Mouse (Mus musculus): ENCODE measurements at regions not wholly inside any gene's neighbourhood (a gene's known extent, or its start where the extent isn't known, plus 50 kb on each side); places are given as distances from the start of the nearest gene placed in this dataset.

GRCm38 (mm10) chr12:97218445-97218844 is 1040.8 kb downstream of the Galc start:
- Histone ChIP-seq H3K4me2 (no peak overlapping the region), H3K27ac (replicated peaks) (no peak overlapping the region), H3K4me3 (replicated peaks) (no peak overlapping the region), H3K9ac (no peak overlapping the region), H3K27me3 (no peaks in the 10 kb centered on the region), H3K4me1 (replicated peaks) (no peaks in the 10 kb centered on the region), H3K36me3 (replicated peaks) (no peaks in the 10 kb centered on the region), H3K9me3 (replicated peaks) (no peaks in the 10 kb centered on the region)
- ATAC-seq (ENCODE audit: insufficient read depth), result no peak
- 66% methylated on average over 2 of the region's 2 CpGs for WGBS (ENCODE audit: insufficient replicate concordance)

- H3K9me3 ChIP-seq (replicated peaks), result no peaks in the 10 kb centered on the region
- WGBS (ENCODE audit: insufficient replicate concordance), result 61% methylated on average over 7 of the region's 7 CpGs
- no peak for ATAC-seq (ENCODE audit: insufficient read depth)
Measured at GRCm38 (mm10) chr12:97217608-97218007, 1041.7 kb downstream of the Galc start.

GRCm38 (mm10) chr12:97203636-97204389 is 1055.4 kb downstream of the Galc start:
- Histone ChIP-seq H3K9me3 (replicated peaks) (no peaks in the 10 kb centered on the region), H3K36me3 (replicated peaks) (no peaks in the 10 kb centered on the region), H3K4me3 (replicated peaks) (no peak overlapping the region), H3K27me3 (no peaks in the 10 kb centered on the region), H3K4me1 (replicated peaks) (no peaks in the 10 kb centered on the region), H3K27ac (replicated peaks) (no peak overlapping the region), H3K9ac (no peak overlapping the region), H3K4me2 (no peak overlapping the region)
- no peak for ATAC-seq (ENCODE audit: insufficient read depth)
- WGBS (ENCODE audit: insufficient replicate concordance), result 60% methylated on average over 3 of the region's 3 CpGs

More at GRCm38 (mm10) chr12:97217608-97218007, 1041.7 kb downstream of the Galc start:
- Histone ChIP-seq H3K9ac (no peak overlapping the region), H3K36me3 (replicated peaks) (no peaks in the 10 kb centered on the region), H3K4me1 (replicated peaks) (no peaks in the 10 kb centered on the region), H3K27ac (replicated peaks) (no peak overlapping the region), H3K27me3 (no peaks in the 10 kb centered on the region), H3K4me3 (replicated peaks) (no peak overlapping the region), H3K4me2 (no peak overlapping the region)

DNA sequence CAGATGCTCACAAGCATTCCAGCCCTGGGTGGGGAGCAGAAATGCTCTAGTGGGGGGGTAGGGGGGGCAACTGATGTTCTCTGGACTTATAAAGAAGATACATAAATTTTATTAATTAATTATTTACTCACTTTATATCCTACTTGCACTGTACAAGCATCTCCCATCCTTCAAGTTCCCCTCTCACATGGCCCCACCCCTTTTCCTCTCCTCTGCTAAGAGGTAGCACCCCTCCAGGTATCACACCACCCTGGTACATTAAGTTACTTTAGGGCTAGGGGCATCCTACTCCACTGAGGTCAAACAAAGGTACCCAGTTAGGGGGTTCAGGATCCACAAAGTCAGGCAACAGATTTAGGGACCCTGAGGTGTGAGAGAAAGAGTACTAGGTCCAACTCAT is 1097.4 kb downstream of the Galc start:
- no peaks in the 10 kb centered on the region for H3K27me3 ChIP-seq

GRCm38 (mm10) chr12:97161429-97161828 is 1097.8 kb downstream of the Galc start:
- no peak overlapping the region for H3K27ac ChIP-seq (replicated peaks)
- no peak overlapping the region for H3K4me2 ChIP-seq
- H3K9me3 ChIP-seq (replicated peaks), result no peaks in the 10 kb centered on the region
- H3K4me1 ChIP-seq (replicated peaks), result no peaks in the 10 kb centered on the region
- H3K27me3 ChIP-seq, result no peaks in the 10 kb centered on the region
- no peak overlapping the region for H3K4me3 ChIP-seq (replicated peaks)
- ATAC-seq (ENCODE audit: insufficient read depth), result no peak
- H3K9ac ChIP-seq, result no peak overlapping the region
- H3K36me3 ChIP-seq (replicated peaks), result no peaks in the 10 kb centered on the region
- 72% methylated on average over 9 of the region's 9 CpGs for WGBS (ENCODE audit: insufficient replicate concordance)

More for the DNA sequence above, 1097.4 kb downstream of the Galc start:
- Histone ChIP-seq H3K9ac (no peak overlapping the region), H3K27ac (replicated peaks) (no peak overlapping the region), H3K9me3 (replicated peaks) (no peaks in the 10 kb centered on the region), H3K4me2 (no peak overlapping the region), H3K4me3 (replicated peaks) (no peak overlapping the region), H3K36me3 (replicated peaks) (no peaks in the 10 kb centered on the region), H3K4me1 (replicated peaks) (no peaks in the 10 kb centered on the region)
- no peak for ATAC-seq (ENCODE audit: insufficient read depth)

DNA sequence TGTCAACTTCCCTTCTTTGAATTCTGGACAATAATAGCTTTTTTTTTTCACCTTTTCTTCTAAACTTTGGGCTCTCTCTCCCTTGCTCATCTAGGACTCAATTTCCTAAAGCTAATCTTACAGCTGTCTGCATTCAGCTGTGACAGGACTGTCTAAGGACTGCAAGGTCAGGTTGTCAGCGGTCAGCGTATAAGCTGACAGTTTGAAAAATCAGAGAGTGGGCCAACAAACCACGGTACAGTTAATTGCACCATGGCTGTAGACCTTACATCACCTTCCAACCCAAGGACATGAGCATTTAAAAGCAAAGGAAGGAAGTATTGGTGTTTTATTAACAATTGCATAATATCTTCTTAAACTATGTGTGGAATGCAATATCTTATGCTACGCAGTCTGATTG is 1100.9 kb downstream of the Galc start:
- H3K36me3 ChIP-seq (replicated peaks), result no peaks in the 10 kb centered on the region
- H3K4me3 ChIP-seq (replicated peaks), result no peak overlapping the region
- no peaks in the 10 kb centered on the region for H3K27me3 ChIP-seq
- H3K9ac ChIP-seq, result no peak overlapping the region
- H3K4me1 ChIP-seq (replicated peaks), result no peaks in the 10 kb centered on the region
- no peak for ATAC-seq (ENCODE audit: insufficient read depth)
- 57% methylated on average over 4 of the region's 4 CpGs for WGBS (ENCODE audit: insufficient replicate concordance)
- no peak overlapping the region for H3K27ac ChIP-seq (replicated peaks)
- H3K9me3 ChIP-seq (replicated peaks), result no peaks in the 10 kb centered on the region
- no peak overlapping the region for H3K4me2 ChIP-seq

DNA sequence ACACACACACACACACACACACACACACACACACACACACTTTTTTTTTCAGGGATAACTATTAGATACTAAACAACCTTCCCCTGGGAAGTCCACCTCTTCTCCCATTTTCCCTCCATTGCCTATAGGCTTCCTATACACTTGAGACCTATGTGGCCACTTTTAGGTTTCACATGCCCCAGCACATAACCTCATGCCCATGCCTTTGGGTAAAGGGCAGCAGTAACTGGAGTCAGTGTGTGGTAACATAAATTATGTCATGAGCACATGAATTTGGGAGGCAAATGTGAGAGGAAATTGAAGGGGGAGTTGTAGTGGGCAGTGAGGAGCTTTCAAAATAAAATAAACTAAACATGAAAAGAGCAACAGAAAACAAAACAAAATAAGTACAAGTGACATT is 1101.5 kb downstream of the Galc start:
- Histone ChIP-seq H3K4me1 (replicated peaks) (no peaks in the 10 kb centered on the region), H3K27ac (replicated peaks) (no peak overlapping the region), H3K27me3 (no peaks in the 10 kb centered on the region), H3K4me3 (replicated peaks) (no peak overlapping the region), H3K4me2 (no peak overlapping the region), H3K9ac (no peak overlapping the region), H3K9me3 (replicated peaks) (no peaks in the 10 kb centered on the region), H3K36me3 (replicated peaks) (no peaks in the 10 kb centered on the region)
- no peak for ATAC-seq (ENCODE audit: insufficient read depth)

DNA sequence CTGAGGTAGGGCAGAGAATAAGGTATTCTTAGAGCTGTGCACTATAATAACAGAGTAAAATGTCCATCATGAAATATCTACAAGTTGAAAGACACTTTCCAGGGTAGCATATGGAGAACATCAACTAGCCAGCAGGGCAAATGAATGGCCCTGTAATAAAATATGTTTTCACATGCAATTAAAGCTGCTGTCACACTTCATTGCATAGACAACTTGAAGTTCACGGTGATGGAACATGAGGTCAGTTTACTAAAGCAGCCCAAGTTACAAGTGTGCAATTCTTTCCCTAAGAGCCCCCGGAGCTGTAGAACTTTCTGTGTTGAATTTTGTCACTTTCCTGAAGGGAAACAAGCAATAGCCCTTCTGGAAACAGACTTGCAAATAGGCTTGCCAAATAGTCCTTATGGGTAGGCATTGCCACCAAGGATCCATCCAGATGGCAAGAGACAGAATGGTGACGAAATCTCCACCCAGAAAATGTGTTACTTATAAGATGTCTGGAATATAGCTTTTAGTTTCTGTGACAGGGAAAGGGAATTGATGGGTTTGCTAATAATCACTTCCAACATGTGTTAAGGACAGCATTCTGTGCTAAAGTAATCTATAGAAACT is 1102.7 kb downstream of the Galc start:
- no peak overlapping the region for H3K4me3 ChIP-seq (replicated peaks)
- no peaks in the 10 kb centered on the region for H3K27me3 ChIP-seq
- H3K9ac ChIP-seq, result no peak overlapping the region
- ATAC-seq (ENCODE audit: insufficient read depth), result no peak
- H3K4me2 ChIP-seq, result no peak overlapping the region
- WGBS (ENCODE audit: insufficient replicate concordance), result 49% methylated on average over 3 of the region's 3 CpGs
- H3K4me1 ChIP-seq (replicated peaks), result no peaks in the 10 kb centered on the region
- H3K36me3 ChIP-seq (replicated peaks), result no peaks in the 10 kb centered on the region
- no peak overlapping the region for H3K27ac ChIP-seq (replicated peaks)
- no peaks in the 10 kb centered on the region for H3K9me3 ChIP-seq (replicated peaks)

DNA sequence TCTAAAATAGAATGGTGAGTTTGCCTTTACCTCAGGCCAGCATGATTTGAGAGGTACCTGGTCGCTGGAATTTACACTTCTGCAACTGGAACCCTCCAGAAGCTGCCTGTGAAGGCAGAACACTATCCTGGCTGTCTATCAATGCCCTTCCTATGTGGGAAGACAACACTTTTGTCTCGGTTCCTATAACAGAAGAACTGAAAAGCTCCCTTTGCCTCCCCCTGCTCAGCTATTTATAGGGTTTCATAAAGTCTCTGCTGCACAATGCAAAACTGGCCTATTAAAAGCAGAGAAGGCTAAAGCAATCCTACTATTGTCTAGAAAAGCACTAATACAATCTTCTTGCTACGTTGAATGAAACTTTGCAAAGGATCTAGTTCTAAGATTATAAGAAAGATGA is 1116.5 kb downstream of the Galc start:
- no peaks in the 10 kb centered on the region for H3K36me3 ChIP-seq (replicated peaks)
- no peak overlapping the region for H3K4me3 ChIP-seq (replicated peaks)
- no peaks in the 10 kb centered on the region for H3K4me1 ChIP-seq (replicated peaks)
- no peaks in the 10 kb centered on the region for H3K27me3 ChIP-seq
- no peaks in the 10 kb centered on the region for H3K9me3 ChIP-seq (replicated peaks)
- ATAC-seq (ENCODE audit: insufficient read depth), result no peak
- no peak overlapping the region for H3K4me2 ChIP-seq
- no peak overlapping the region for H3K9ac ChIP-seq
- H3K27ac ChIP-seq (replicated peaks), result no peak overlapping the region
- WGBS (ENCODE audit: insufficient replicate concordance), result 40% methylated on average over 3 of the region's 3 CpGs

- 62% methylated on average over 7 of the region's 7 CpGs for WGBS (ENCODE audit: insufficient replicate concordance)
- H3K9ac ChIP-seq, result no peak overlapping the region
- no peak overlapping the region for H3K4me2 ChIP-seq
- H3K9me3 ChIP-seq (replicated peaks), result no peaks in the 10 kb centered on the region
- no peaks in the 10 kb centered on the region for H3K36me3 ChIP-seq (replicated peaks)
- H3K4me3 ChIP-seq (replicated peaks), result no peak overlapping the region
- H3K4me1 ChIP-seq (replicated peaks), result no peaks in the 10 kb centered on the region
- H3K27me3 ChIP-seq, result no peaks in the 10 kb centered on the region
- no peak for ATAC-seq (ENCODE audit: insufficient read depth)
- no peak overlapping the region for H3K27ac ChIP-seq (replicated peaks)
Measured at GRCm38 (mm10) chr12:97137924-97138323, 1121.3 kb downstream of the Galc start.

DNA sequence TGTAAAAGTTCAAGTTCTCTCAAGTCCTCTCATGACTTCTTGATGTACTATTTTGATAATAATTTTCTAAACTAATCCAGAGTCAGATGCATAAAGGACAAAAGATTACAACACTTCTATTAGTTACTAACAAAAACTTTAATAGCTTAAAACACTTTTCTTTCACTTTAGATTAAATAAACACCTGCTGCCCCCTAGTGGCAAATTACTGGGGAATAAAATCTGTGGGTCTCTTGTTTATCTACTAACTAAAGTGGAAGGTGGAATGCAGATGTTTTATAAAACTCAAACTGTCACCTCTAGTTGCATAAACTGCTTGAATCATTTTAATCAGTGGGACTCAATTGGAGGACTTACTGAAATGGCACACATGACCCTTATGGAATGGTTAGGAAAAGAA is 1129.0 kb downstream of the Galc start:
- Histone ChIP-seq H3K36me3 (replicated peaks) (no peaks in the 10 kb centered on the region), H3K4me1 (replicated peaks) (no peaks in the 10 kb centered on the region), H3K9ac (no peak overlapping the region), H3K27me3 (no peaks in the 10 kb centered on the region), H3K4me3 (replicated peaks) (no peak overlapping the region), H3K9me3 (replicated peaks) (no peaks in the 10 kb centered on the region), H3K4me2 (no peak overlapping the region), H3K27ac (replicated peaks) (no peak overlapping the region)
- ATAC-seq (ENCODE audit: insufficient read depth), result no peak

Measured in liver, embryonic 15.5 days (tissue).